Mouse (Mus musculus): Measurements from ENCODE around the gene Cdh4. TPM values are rescaled to one million over a fixed set of nuclear protein-coding genes. Genes with fewer than 3 reads are reported as not detected.
A peak's percentile ranks its signal among the peaks of the same experiment; 100 is the strongest.

The Cdh4 gene
- total and polyA plus RNA-seq, 2 experiments from 2014 or later: 58.9 to 84.0 TPM

DNA sequence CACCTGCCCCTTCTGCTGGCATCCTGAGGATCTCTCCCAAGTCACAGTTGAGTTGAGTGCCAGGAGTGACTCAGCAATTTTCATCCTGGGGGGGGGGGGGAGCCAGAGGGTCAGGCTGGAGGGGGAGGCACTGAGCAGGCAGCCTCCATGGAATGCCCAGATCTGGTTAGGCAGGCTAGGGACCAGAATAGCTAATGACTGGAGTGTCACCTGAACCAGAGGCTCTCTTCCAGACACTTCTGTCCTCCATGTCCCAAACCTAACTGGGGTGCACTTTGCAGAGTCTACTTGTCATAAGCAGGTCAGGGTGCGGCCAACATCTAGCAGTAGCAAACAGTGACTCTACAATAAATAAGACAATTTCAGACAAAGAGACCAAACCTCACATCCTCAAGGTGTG, 52.0 kb downstream of the Cdh4 start:
- Histone ChIP-seq H3K4me2 (ENCODE audit: low read depth) (no peak overlapping the region), H3K4me3 (ENCODE audit: low read depth, low read length) (no peak overlapping the region), H3K4me1 (ENCODE audit: insufficient read depth) (no peaks in the 10 kb centered on the region), H3K36me3 (ENCODE audit: insufficient read depth) (no peaks in the 10 kb centered on the region), H3K27ac (ENCODE audit: low read depth, low read length) (no peak overlapping the region), H3K9me3 (ENCODE audit: low read length) (no peaks in the 10 kb centered on the region), H3K9ac (no peak overlapping the region), H3K27me3 (ENCODE audit: insufficient read depth, low read length) (no peaks in the 10 kb centered on the region)
- no peak for TF ChIP-seq CTCF (IDR thresholded peaks at IDR 0.05; ENCODE audit: low read depth)
- DNase-seq (no peak), ATAC-seq (no peak)
- 91% methylated on average over 1 of the region's 1 CpGs for WGBS

DNA sequence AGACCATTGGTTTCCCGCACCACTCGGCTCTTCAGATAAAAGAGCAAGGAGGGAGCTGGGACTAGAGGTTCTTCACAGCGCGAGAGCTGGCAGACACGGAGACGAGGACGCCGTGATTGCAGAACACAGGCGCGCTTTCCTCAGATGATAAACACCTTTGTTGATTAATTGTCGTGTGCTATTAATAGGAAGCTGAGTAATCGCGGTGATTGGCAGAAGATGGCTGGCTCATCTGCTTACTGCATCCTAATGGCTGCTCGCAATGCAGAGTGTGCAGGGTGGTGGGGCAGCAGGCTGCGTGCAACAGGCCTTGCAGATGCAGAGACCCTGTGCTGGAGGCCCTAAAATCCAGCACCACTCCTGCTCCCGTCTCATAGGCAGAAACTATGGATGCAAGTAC, 68.2 kb downstream of the Cdh4 start:
- ATAC-seq: peak; percentile 71
- H3K36me3 ChIP-seq (ENCODE audit: insufficient read depth): no peaks in the 10 kb centered on the region
- no peak for DNase-seq
- H3K9me3 ChIP-seq (ENCODE audit: low read length): no peaks in the 10 kb centered on the region
- no peaks in the 10 kb centered on the region for H3K27me3 ChIP-seq (ENCODE audit: insufficient read depth, low read length)
- TF ChIP-seq CTCF (IDR thresholded peaks at IDR 0.05; ENCODE audit: low read depth): no peak
- 57% methylated on average over 16 of the region's 16 CpGs for WGBS
- no peak overlapping the region for H3K9ac ChIP-seq
- H3K27ac ChIP-seq (ENCODE audit: low read depth, low read length): no peak overlapping the region
- no peaks in the 10 kb centered on the region for H3K4me1 ChIP-seq (ENCODE audit: insufficient read depth)
- H3K4me3 ChIP-seq (ENCODE audit: low read depth, low read length): no peak overlapping the region
- H3K4me2 ChIP-seq (ENCODE audit: low read depth): no peak overlapping the region

DNA sequence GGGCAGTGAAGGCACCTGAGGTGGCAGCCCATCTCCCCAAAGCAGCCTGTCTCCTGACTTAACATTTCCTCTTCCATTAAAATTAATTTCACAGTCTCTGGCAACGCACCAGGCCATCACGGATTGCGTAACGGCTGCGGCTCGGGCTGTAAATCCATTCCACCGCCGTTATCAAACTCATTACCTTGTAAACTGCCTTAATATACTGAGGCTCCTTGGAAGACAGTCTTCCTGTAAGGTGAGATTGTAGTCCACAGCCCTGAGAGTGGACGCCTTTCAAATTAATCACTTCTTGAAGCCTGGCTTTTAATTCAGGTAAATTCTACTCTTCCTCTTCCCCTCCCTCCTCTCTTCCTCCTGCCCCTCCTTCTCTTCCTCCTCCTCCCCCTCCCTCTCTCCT, 74.3 kb downstream of the Cdh4 start:
- no peak for DNase-seq
- Histone ChIP-seq H3K4me3 (ENCODE audit: low read depth, low read length) (no peak overlapping the region), H3K9me3 (ENCODE audit: low read length) (no peaks in the 10 kb centered on the region), H3K27ac (ENCODE audit: low read depth, low read length) (no peak overlapping the region), H3K27me3 (ENCODE audit: insufficient read depth, low read length) (no peaks in the 10 kb centered on the region; the same call in 1 of the 2 replicates), H3K9ac (no peak overlapping the region), H3K4me2 (ENCODE audit: low read depth) (no peak overlapping the region), H3K36me3 (ENCODE audit: insufficient read depth) (no peaks in the 10 kb centered on the region), H3K4me1 (ENCODE audit: insufficient read depth) (peaks cover 3% of the 10 kb centered on the region; the same call in 1 of the 2 replicates)
- WGBS: 82% methylated on average over 9 of the region's 9 CpGs
- no peak for ATAC-seq
- TF ChIP-seq CTCF (IDR thresholded peaks at IDR 0.05; ENCODE audit: low read depth): no peak

DNA sequence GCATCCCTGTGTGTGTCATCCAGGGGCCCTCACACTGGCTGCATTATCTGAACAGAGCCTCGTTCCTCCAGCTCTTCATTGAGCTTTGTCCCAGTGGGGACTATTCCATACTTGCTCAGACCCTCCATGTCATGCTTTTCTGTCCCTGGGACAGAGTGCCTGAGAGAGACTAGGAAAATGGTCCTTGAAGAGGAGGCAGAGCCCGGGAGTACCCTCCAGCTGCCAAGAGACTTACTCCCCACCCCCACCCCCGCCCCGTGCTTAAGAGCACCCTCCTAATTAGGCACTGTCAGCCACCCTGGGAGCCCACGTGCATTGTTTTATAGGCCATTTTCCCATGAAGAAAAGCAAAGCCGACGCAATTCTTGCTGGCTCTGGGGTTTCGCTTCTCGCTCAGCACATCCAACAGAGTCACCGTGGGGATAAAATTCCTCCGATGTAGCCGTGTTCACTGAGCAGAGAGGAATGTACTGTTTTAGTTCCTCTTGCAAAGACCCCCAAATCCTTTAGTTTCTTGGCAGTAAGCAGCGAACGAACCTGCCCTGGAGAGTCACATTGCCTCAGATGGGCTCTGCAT, 76.3 kb downstream of the Cdh4 start:
- Histone ChIP-seq H3K4me3 (ENCODE audit: low read depth, low read length) (no peak overlapping the region), H3K36me3 (ENCODE audit: insufficient read depth) (no peaks in the 10 kb centered on the region), H3K27me3 (ENCODE audit: insufficient read depth, low read length) (no peaks in the 10 kb centered on the region; the same call in 1 of the 2 replicates), H3K9ac (no peak overlapping the region), H3K4me2 (ENCODE audit: low read depth) (no peak overlapping the region), H3K4me1 (ENCODE audit: insufficient read depth) (peaks cover 12% of the 10 kb centered on the region; the same call in 1 of the 2 replicates), H3K9me3 (ENCODE audit: low read length) (no peaks in the 10 kb centered on the region), H3K27ac (ENCODE audit: low read depth, low read length) (no peak overlapping the region)
- WGBS: 16% methylated on average over 14 of the region's 14 CpGs
- no peak for DNase-seq
- no peak for TF ChIP-seq CTCF (IDR thresholded peaks at IDR 0.05; ENCODE audit: low read depth)
- peak; percentile 40 for ATAC-seq

DNA sequence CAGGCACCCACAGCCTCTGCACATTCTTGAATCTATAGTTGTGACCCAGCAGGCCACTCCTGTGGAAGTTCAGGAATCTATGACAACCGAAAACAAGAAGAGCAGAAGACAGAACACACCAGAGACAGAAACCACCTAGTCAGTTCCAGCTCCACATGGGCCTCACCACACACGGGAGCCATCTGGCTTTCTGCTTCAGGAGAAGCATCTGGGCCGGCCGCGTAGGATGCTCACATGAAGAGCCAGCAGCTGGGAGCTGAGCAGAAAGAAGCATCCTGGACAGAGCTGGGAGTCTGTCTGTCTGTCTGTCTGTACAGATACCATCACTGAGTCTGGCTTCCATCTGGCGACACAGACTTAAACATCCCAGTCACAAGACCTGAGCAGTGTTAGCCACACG, 76.9 kb downstream of the Cdh4 start:
- TF ChIP-seq CTCF (IDR thresholded peaks at IDR 0.05; ENCODE audit: low read depth): no peak
- WGBS: 76% methylated on average over 7 of the region's 7 CpGs
- no peak overlapping the region for H3K4me3 ChIP-seq (ENCODE audit: low read depth, low read length)
- H3K27ac ChIP-seq (ENCODE audit: low read depth, low read length): no peak overlapping the region
- no peaks in the 10 kb centered on the region; the same call in 1 of the 2 replicates for H3K27me3 ChIP-seq (ENCODE audit: insufficient read depth, low read length)
- H3K36me3 ChIP-seq (ENCODE audit: insufficient read depth): no peaks in the 10 kb centered on the region
- H3K9me3 ChIP-seq (ENCODE audit: low read length): no peaks in the 10 kb centered on the region
- ATAC-seq: no peak
- H3K4me2 ChIP-seq (ENCODE audit: low read depth): no peak overlapping the region
- peaks cover 12% of the 10 kb centered on the region; the same call in 1 of the 2 replicates for H3K4me1 ChIP-seq (ENCODE audit: insufficient read depth)
- no peak overlapping the region for H3K9ac ChIP-seq
- DNase-seq: no peak

DNA sequence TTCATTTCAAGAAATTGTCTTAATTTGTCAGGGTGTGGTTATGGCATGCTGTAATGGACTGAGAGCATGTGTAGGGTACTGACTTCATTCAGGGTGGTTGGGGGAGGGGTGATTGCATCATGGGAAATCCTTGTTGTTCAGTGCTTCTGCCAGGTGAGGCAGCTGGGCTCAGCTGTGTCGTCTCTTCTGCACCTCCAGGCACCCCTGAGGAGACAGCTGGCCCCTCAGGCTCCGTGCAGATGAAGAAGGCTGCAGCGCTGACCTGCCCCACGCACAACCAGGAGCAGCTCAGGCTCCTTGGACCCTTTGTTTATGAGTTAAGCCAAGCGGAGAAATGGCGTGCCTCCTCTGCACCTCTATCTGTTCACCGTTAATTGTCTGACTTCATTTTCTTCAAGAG, 77.7 kb downstream of the Cdh4 start:
- Histone ChIP-seq H3K9me3 (ENCODE audit: low read length) (no peaks in the 10 kb centered on the region), H3K27ac (ENCODE audit: low read depth, low read length) (no peak overlapping the region), H3K4me3 (ENCODE audit: low read depth, low read length) (no peak overlapping the region), H3K4me2 (ENCODE audit: low read depth) (no peak overlapping the region), H3K36me3 (ENCODE audit: insufficient read depth) (no peaks in the 10 kb centered on the region), H3K9ac (no peak overlapping the region), H3K4me1 (ENCODE audit: insufficient read depth) (peaks cover 12% of the 10 kb centered on the region; the same call in 1 of the 2 replicates), H3K27me3 (ENCODE audit: insufficient read depth, low read length) (no peaks in the 10 kb centered on the region; the same call in 1 of the 2 replicates)
- DNase-seq (no peak), ATAC-seq (no peak)
- no peak for TF ChIP-seq CTCF (IDR thresholded peaks at IDR 0.05; ENCODE audit: low read depth)
- WGBS: 32% methylated on average over 7 of the region's 7 CpGs

DNA sequence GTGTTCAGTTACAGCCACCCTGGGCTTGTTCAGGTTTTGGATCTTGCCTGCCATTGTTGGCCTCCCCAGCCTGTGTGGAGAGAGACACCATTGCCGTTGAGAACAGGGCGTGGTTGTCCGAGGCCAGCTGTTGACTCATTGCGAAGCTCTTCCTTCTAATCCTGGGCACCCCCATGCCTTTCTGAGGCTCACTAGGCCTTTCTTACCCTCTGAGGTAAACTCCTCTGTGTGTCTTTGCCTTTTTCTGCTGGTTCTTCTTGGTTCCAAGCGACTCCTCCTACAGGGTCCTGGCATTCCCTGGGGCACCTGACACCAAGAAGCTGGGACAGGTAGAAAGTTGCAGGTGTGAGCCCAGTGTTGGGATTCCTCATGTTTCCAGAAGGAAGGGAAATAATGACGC, 78.7 kb downstream of the Cdh4 start:
- Histone ChIP-seq H3K36me3 (ENCODE audit: insufficient read depth) (no peaks in the 10 kb centered on the region), H3K27ac (ENCODE audit: low read depth, low read length) (no peak overlapping the region), H3K9me3 (ENCODE audit: low read length) (no peaks in the 10 kb centered on the region), H3K4me2 (ENCODE audit: low read depth) (no peak overlapping the region), H3K4me1 (ENCODE audit: insufficient read depth) (peaks cover 12% of the 10 kb centered on the region; the same call in 1 of the 2 replicates), H3K9ac (no peak overlapping the region), H3K27me3 (ENCODE audit: insufficient read depth, low read length) (no peaks in the 10 kb centered on the region; the same call in 1 of the 2 replicates), H3K4me3 (ENCODE audit: low read depth, low read length) (no peak overlapping the region)
- TF ChIP-seq CTCF (IDR thresholded peaks at IDR 0.05; ENCODE audit: low read depth): no peak
- DNase-seq (no peak), ATAC-seq (no peak)
- 79% methylated on average over 6 of the region's 6 CpGs for WGBS

Measured in forebrain, postnatal 0 days (tissue).